Mouse (Mus musculus) adipocyte (in vitro differentiated cells): ENCODE measurements around the gene Cep78.

Experiments
- DNase-seq: peaks from one replicate; pipeline ENCODE4 v3.0.0-alpha.2; 2016; ENCODE audit warnings: low spot score

Gene Cep78

GRCm38 (mm10) chr19:15984449-15985171, at the start of gene Cep78:
Gene Cep78, minus strand, starts transcription at chr19:15984989.
- DNase-seq, result peak; percentile 92

DNA sequence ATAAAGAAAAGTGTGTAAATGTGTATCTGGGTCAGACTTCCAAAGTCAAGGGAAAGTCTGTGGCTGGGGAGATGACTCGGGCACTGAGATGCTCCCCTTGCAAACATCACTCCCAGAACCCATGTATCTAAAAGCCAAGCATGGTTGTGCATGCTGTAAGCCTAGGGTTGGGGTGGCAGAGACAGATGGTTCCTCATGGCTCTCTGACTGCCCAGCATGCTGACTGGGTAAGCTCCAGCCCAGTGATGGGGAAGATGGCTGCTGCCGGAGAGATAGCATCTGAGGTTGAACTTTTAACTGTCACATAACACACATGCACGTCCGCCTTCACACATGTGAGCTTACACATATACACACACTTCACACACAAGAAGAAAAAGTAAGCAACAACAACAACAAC, 46.5 kb upstream of the Cep78 start:
- DNase-seq, result no peak

GRCm38 (mm10) chr19:16029253-16029771, 44.5 kb upstream of the Cep78 start:
- peak; percentile 84 for DNase-seq

- peak; percentile 60 for DNase-seq
These were observed 44.0 kb upstream of the Cep78 start for GRCm38 (mm10) chr19:16028746-16029252.

DNA sequence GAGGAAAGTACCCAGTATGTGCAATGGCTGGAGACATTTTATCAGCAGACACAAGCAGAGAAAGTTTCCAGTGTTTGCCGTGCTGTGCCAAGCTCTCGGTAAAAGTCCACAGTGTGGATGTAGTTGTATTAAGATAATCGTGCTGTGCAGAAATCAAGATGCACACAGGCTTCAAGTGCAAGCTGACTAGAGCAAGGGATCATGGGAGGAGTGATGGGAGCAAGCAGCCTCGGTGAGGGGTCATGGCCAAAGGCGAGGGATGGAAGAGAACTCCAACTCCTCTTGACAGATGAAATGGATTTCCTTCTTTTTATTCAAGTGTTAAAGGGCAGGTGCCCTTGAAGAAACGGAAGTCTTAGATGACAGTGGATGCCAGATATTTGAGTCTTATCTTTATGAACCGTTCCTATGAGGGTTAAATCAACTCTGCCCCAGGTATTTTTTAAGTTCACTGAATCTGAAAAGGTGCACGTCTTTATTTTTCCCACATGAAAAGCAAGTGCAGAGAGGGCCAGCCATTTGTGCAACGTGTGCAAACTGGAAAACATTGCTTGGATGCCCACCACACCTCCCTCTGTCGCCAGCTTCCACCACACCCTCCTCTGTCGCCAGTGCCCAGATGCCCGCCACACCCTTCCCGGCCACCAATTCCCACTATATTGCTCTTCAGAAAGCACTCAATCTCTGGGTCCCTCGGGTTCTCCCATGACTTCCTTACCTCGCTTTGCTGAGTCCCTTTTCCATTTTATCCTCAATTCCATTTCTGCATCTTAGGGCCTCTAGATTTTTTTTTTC, 43.3 kb upstream of the Cep78 start:
- no peak for DNase-seq

DNA sequence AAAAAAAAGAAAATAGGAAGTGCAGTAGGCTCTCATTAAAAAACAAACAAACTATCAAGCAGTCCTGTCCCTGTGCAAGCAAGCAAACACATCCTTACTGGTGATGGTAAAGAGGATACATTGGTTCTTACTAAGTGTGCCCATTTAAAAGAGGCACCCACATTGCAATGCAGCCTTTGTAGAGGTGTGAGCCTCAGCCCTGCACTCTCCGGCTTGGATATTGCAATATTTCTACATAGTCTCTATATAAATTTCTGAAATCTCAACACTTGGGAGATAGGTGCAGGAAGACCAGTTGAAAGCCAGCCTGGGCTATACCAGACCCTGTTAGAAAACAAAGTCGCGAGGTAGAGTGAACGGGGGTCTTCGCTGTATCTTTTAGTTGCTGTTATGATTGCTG, 41.5 kb upstream of the Cep78 start:
- DNase-seq, result no peak

DNA sequence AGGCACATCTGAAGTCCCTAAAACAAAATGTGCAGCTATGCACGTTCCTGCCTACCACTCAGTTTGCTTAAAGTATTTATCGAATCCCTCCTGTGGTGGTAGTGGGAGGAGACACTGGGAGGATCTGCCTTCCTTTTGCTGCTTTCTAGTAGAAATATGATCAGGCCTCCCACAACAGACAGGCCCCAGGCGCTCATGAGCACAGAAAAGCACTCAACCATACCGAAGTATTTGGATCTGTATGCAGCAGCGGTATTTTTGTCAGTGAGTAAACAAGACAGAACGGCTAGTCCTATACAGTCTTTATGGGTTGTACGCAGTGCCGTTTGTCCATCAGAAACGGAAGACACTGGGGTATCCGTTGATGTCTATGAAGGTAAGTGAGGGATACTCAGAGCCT, 37.4 kb upstream of the Cep78 start:
- DNase-seq, result no peak

DNA sequence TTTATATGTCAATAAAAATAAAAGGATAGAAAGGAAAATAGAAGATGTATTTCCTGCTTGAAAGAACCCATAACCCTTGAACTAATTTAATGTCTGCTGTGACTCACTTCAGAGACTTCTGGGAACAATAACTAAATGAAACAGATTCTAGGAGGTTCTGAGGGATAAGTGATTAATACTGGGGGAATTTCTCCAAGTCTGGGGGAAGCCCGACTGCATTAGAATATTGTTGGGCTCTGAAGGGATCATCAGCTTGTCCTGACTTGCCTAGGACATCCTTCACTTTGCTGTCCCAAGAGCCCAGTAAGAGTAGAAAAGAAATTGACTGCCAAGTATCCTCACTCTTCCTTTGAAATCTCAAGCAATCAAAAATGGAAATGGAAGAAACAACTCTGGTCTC, 31.4 kb upstream of the Cep78 start:
- no peak for DNase-seq

DNA sequence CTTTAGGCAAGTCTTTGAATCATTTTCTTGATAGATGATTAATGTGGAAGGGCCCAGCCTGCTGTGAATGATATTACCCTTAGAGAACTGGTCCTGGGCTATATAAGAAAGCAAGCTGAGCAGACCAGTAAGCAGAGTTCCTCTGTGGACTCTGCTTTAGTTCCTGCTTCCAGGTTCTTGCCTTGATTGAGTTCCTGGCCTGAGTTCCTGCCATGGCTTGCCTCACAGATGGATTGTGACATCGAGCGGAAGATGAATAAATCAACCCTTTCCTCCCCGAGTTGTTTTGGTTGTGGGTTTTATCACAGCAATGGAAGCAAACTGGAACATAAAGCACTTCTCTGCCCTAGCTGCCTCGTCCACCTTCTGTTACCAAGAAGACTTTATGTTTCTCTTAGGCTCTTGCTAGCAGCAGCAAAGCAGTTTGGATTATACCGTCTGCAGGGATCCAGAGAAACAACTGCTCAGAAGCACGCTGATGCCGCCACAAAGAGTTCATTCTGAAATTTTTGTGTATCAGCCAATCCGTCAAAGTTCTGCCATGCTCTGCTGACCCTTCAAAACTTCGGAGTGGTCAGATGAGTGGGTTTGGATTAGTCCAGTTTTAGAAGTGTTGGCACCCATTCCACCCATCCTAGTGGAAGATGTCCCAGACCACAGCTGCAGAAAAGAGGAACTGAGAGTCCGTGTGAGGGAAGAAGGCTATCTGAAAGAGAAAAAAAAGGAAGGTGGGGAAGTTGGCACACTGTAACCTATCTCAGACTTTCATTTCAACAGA, 30.6 kb upstream of the Cep78 start:
- DNase-seq, result peak; percentile 47

DNA sequence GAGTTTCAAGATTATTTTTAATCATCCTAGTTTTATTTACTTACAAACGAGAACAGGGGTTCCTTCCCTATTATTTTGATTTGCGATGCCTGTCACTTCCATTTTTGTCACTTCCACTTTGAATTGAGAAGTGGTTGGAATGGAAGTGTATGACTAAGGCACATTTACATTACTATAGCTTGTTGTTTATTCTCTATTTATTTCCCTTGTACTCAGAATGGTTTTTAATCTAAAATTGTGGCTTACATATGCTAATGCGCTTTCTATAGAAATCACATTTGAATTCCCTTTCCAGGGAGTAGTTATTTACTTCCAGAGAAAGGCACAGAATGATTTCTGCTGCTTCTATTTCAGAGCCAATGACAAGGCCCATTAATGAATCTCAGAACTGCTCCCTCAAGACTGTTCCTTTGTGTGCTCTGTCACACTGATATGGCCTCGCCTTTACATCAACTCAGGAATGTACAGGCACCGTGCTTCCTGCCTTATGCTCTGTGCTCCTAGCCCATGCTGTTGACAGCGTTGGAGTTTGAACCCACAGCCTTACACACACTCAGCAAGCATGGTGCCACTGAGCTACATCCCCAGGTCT, 25.1 kb upstream of the Cep78 start:
- DNase-seq, result no peak

DNA sequence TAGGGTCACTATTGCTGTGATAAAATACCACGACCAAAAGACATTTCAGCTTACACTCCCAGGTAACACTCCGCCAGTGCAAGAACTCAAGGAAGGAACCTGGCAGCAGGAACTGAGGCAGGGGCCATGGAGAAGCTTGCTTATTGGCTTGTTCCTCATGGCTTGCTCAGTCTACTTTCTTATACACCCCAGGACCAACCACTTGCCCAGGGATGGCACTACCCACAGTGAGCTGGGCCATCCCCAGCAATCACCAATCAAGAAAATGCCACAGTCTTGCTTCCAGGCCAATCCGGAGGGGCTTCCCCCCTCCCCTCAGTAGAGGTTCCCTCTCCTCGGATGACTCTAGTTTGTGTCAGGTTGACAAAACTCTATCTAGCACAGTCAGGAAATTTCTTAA, 24.3 kb upstream of the Cep78 start:
- no peak for DNase-seq

DNA sequence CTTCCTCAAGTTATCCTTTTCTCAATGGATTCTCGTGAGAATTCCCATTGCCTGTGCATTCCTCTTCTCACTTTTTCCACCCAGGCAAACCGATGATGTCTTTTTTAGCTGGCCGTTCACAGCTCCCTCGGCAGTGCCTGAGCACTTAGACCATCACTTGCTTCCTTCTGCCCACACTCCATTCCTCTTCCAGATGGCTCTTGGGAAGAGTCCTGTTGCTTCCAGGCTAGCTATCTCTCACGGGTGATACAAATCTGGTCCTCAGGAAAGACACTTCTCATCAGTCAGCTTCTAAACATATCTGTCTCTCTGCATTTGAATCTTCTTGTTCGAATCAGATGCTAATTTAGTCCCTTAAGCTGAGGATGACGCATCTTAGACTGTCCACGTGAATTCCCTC, 22.3 kb upstream of the Cep78 start:
- DNase-seq, result no peak

DNA sequence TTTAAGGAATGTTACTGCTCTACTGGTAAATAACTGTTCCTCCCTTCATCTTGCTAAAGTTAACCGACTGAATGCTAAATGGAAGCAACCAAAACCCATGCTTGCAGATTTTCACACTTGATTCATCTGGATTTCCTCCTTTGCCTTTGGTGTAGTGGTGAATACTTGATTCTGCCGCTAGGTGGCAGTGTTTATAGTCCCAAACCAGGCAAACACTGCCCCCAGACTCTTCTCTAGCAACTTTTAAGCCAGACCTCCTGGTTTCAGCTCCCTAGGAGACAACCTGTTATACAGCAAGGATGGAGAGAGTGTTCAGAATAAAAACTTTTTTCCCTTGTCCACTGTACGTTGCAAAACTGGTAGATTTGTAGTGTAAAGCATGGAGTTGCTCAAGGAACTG, 13.4 kb upstream of the Cep78 start:
- peak; percentile 81 for DNase-seq

- no peak for DNase-seq
These were observed 12.2 kb upstream of the Cep78 start for GRCm38 (mm10) chr19:15996901-15997564.

DNA sequence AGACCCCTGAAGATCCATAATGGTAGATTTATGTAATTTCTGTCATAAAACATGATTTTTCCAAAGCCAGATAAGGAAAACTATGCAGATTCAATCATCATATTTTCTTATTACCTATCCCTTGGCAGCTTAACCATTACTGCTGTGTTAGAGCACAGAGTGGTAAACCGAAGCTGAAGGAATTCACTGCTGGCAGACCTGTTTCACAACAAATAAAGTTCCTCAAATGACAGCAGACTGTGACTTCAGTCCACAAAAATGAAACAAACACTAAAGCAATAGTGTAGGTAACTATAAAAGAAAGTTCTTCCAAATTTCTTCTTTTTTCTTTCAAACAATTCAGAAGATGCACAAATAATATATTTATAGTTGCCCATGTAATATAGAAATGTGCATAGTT, 5.3 kb upstream of the Cep78 start:
- no peak for DNase-seq

DNA sequence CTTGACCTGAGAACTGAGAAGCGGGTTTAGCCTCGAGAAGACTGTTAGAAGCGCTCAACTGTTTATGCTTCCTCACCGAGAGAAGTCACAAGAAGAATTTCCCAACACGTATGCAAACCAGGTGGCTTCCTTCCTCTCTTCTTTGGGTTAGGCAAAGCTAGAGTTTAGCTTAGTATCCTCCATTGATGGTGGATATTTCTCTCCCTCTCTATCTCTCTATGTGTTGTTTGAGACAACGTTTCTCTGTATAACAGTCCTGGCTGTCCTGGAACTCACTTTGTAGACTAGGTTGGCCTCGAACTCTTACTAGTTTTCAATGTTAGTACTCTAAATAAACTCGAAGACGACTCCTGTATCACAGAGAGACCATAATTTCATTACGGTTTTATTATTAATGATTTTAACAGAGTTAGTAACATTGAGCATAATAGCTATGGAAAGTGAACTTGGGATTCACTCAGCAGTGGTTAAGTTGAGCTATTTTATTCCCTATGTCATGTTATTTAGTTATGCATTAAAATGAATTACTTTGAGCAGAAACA, 454 bp upstream of the Cep78 start:
- DNase-seq, result no peak

DNA sequence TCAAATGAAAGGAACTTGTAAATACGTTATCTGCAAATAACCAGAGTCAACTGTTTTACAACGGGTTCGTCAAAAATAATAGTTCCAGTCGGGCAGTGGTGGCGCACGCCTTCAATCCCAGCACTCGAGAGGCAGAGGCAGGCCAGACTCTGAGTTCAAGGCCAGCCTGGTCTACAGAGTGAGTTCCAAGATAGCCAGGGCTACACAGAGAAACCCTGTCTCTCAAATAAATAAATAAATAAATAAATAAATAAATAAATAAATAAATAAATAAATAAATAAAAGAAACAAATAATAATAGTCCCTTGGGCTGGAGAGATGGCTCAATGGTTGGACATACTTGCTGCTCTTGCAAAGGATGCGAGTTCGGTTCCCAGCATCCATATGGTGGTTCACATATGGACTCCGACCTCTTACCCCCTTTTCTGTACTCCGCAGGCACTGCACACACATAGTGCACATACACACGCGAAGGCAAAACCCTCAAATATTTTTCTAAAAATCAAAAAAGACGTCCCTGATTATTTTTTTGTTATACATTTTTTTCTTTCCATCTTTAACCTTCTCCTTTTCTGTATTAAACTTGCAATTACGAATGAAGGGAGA, 947 bp downstream of the Cep78 start:
- no peak for DNase-seq

- no peak for DNase-seq
These were observed 1.7 kb downstream of the Cep78 start for GRCm38 (mm10) chr19:15982926-15983738.

DNA sequence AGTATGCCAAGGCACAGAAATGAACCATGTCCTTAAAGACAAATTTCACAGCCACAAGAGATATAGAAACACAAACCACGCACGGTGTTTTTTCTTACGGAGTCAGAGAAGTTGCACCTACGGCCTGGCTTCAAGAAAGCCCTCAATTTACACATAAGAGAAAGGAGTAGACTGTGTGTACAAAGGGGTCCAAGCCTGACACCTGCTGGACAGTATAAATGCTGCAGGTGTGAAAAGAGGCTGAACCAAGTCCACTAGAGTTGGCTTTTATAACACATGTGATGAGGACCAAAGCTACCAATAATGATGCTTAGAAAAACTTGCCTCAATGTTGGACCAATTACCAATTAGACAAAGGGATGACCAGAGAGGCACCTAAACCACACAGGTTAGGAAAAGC, 2.9 kb downstream of the Cep78 start:
- peak; percentile 84 for DNase-seq

DNA sequence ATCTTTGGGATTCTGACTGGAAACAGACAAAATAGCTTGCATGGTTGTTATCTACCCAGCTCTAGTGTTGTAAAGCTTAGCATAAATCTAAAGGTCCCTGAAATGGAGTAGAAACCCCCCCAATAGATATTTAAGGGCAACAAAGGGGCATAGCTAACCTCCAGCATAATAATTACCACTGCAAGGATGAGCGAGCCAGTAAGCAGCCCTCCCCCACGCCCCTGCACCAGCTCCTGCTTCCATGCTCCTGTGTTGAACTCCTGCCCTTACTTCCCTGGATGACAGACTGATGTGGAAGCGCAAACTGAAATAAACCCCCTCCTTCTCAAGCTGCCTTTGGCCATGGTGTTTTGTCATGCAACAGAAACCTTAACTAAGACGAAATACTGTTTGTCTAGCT, 11.4 kb downstream of the Cep78 start:
- DNase-seq, result no peak
